23 mouse cellular contexts compared by ENCODE assay signal in genomic region chr1:35860779-35861178, GRCm38 (mm10).
A peak's percentile ranks its signal among the peaks of the same experiment; 100 is the strongest.
DNase-seq lines count a peak whose midpoint lies in the region; ATAC-seq and TF ChIP-seq lines count a peak whose summit lies in the region.
"Had no signal": no experiment of that assay in that cellular context is flagged by ENCODE, and none has a peak within 500 bp of the region (broad histone marks: within the 10 kb centered on the region; RNA-seq: fewer than 3 reads in every experiment).

No protein-coding gene starts in this region.

- no peak for TF ChIP-seq EP300 in lung, postnatal 0 days (IDR thresholded peaks at IDR 0.05)

- no peak overlapping the region for H3K9ac ChIP-seq in lung, postnatal 0 days (replicated peaks; ENCODE audit: low read depth)
- no peak overlapping the region for H3K9ac ChIP-seq in forebrain, postnatal 0 days
- H3K9ac ChIP-seq: forebrain, embryonic 13.5 days; liver, embryonic 13.5 days had no signal

- no peak overlapping the region for H3K27ac ChIP-seq in lung, postnatal 0 days (ENCODE audit: low read length)
- no peak overlapping the region for H3K27ac ChIP-seq in forebrain, postnatal 0 days (ENCODE audit: low read depth, low read length)
- H3K27ac ChIP-seq: forebrain, embryonic 13.5 days; hindbrain, embryonic 10.5 days; liver, embryonic 13.5 days had no signal

- no peak for TF ChIP-seq CTCF in lung, postnatal 0 days (IDR thresholded peaks at IDR 0.05)
- TF ChIP-seq CTCF in lung, adult 2 months (IDR thresholded peaks at IDR 0.05; ENCODE audit: insufficient read depth, low read length): no peak
- TF ChIP-seq CTCF in forebrain, postnatal 0 days (IDR thresholded peaks at IDR 0.05; ENCODE audit: low read depth): no peak

- no peaks in the 10 kb centered on the region for H3K9me3 ChIP-seq in lung, postnatal 0 days (ENCODE audit: low read length)
- H3K9me3 ChIP-seq in forebrain, postnatal 0 days (ENCODE audit: low read length): no peaks in the 10 kb centered on the region
- H3K9me3 ChIP-seq: forebrain, embryonic 13.5 days; hindbrain, embryonic 10.5 days; liver, embryonic 13.5 days had no signal

- intact Hi-C loops in heart, postnatal 36 days (cut with DNase I): no loop called here

- H3K36me3 ChIP-seq in lung, postnatal 0 days (ENCODE audit: insufficient read depth, low read length): no peaks in the 10 kb centered on the region
- no peaks in the 10 kb centered on the region for H3K36me3 ChIP-seq in splenic B cell, adult 2 months (ENCODE audit: control insufficient read depth, insufficient read depth, low read length, poor library complexity, severe bottlenecking)
- H3K36me3 ChIP-seq in forebrain, postnatal 0 days (ENCODE audit: insufficient read depth): no peaks in the 10 kb centered on the region
- H3K36me3 ChIP-seq: hindbrain, embryonic 10.5 days; liver, embryonic 13.5 days had no signal

- TF ChIP-seq POLR2A in lung, adult 2 months (IDR thresholded peaks at IDR 0.05; ENCODE audit: borderline replicate concordance, extremely low read depth, low read depth, low read length): no peak

- no peaks in the 10 kb centered on the region for H3K4me1 ChIP-seq in lung, postnatal 0 days (ENCODE audit: insufficient read depth, low read depth, low read length)
- H3K4me1 ChIP-seq in lung, adult 2 months (ENCODE audit: control insufficient read depth, insufficient read depth, low read length): no peaks in the 10 kb centered on the region
- no peaks in the 10 kb centered on the region for H3K4me1 ChIP-seq in forebrain, postnatal 0 days (ENCODE audit: insufficient read depth)
- H3K4me1 ChIP-seq: forebrain, embryonic 13.5 days; liver, embryonic 13.5 days had no signal

- DNase-seq in lung, postnatal 0 days (ENCODE audit: low spot score): peak; percentile 7
- no peak for DNase-seq in lung, adult 2 months
- DNase-seq in splenic B cell, adult 2 months (ENCODE audit: low read depth, low spot score): peak; percentile 86
- no peak for DNase-seq in forebrain, postnatal 0 days
- no peak for DNase-seq in cerebellum, adult 8-10 months
- DNase-seq in heart, postnatal 36 days: no peak
- DNase-seq: adrenal gland, postnatal 10 days; cerebellum, adult 11-12 months; cerebellum, postnatal 25 days; gastrocnemius, postnatal 10 days; heart, adult 18-20 months; kidney, adult 8-10 months; kidney, postnatal 25 days; liver, embryonic 13.5 days; lung, postnatal 10 days; right cerebral cortex, adult 18-20 months; thymus, postnatal 25 days had no signal

- no peak overlapping the region for H3K4me2 ChIP-seq in lung, postnatal 0 days (replicated peaks; ENCODE audit: low read depth, low read length)
- H3K4me2 ChIP-seq in forebrain, postnatal 0 days (ENCODE audit: low read depth): no peak overlapping the region
- H3K4me2 ChIP-seq: forebrain, embryonic 13.5 days; liver, embryonic 13.5 days had no signal

- 75% methylated on average over 5 of the region's 5 CpGs for WGBS in lung, postnatal 0 days
- 79% methylated on average over 5 of the region's 5 CpGs for WGBS in lung, adult 2 months
- WGBS in forebrain, postnatal 0 days: 85% methylated on average over 5 of the region's 5 CpGs

- H3K4me3 ChIP-seq in lung, postnatal 0 days (ENCODE audit: low read depth, low read length): no peak overlapping the region
- H3K4me3 ChIP-seq in lung, adult 2 months (replicated peaks; ENCODE audit: extremely low read depth, low read depth, low read length): no peak overlapping the region
- H3K4me3 ChIP-seq in forebrain, postnatal 0 days (ENCODE audit: low read depth, low read length): no peak overlapping the region
- H3K4me3 ChIP-seq: forebrain, embryonic 13.5 days; hindbrain, embryonic 10.5 days; liver, embryonic 13.5 days; megakaryocyte, embryonic 14.5 days had no signal

- H3K27me3 ChIP-seq in lung, postnatal 0 days (replicated peaks; ENCODE audit: insufficient read depth, low read length): no peaks in the 10 kb centered on the region
- no peaks in the 10 kb centered on the region for H3K27me3 ChIP-seq in splenic B cell, adult 2 months (ENCODE audit: control insufficient read depth, insufficient read depth, low read length, poor library complexity, severe bottlenecking)
- H3K27me3 ChIP-seq in forebrain, postnatal 0 days (ENCODE audit: insufficient read depth, low read length): no peaks in the 10 kb centered on the region
- H3K27me3 ChIP-seq: forebrain, embryonic 13.5 days; liver, embryonic 13.5 days; megakaryocyte, embryonic 14.5 days had no signal

- ATAC-seq in lung, postnatal 0 days: no peak
- ATAC-seq in activated CD4-positive, CD25-positive, alpha-beta regulatory T cell, adult 4 months: peak; percentile 15
- ATAC-seq in inflammation-experienced regulatory T-cells, adult 6 months: peak; percentile 71
- ATAC-seq in forebrain, postnatal 0 days: no peak
- ATAC-seq: forebrain, embryonic 13.5 days; midbrain, embryonic 16.5 days had no signal

Comparison
In these comparisons a context has a peak if more than half of its experiments do, and no peak if none do; other contexts are left out.
1. DNase-seq: peak in lung, postnatal 0 days (single experiment) and splenic B cell, adult 2 months (single experiment); none in lung, adult 2 months (single experiment), forebrain, postnatal 0 days (single experiment), cerebellum, adult 8-10 months (single experiment) and heart, postnatal 36 days (0 of 2).
2. ATAC-seq: peak in activated CD4-positive, CD25-positive, alpha-beta regulatory T cell, adult 4 months (single experiment) and inflammation-experienced regulatory T-cells, adult 6 months (single experiment); none in lung, postnatal 0 days (single experiment) and forebrain, postnatal 0 days (single experiment).